Mouse (Mus musculus): ENCODE measurements around the gene Cnksr1. TPM values are rescaled to one million over a fixed set of nuclear protein-coding genes. Genes with fewer than 3 reads are reported as not detected.

Cnksr1 gene
- total RNA-seq, 4 experiments from 2014 or later, result 0.17 to 0.65 (median 0.46) TPM

- no peak for DNase-seq
Measured at GRCm38 (mm10) chr4:134202904-134203303, 35.3 kb downstream of the Cnksr1 start, which contains the start of gene Gm7534. Gm7534 (minus strand) TSS chr4:134203004.

- DNase-seq, result no peak
Measured at GRCm38 (mm10) chr4:134199371-134199770, 38.8 kb downstream of the Cnksr1 start.

GRCm38 (mm10) chr4:134186268-134186667 lies 51.9 kb downstream of the Cnksr1 start:
- DNase-seq, result no peak

- DNase-seq, result no peak
Measured at GRCm38 (mm10) chr4:134185569-134185968, 52.6 kb downstream of the Cnksr1 start.

- DNase-seq, result no peak
Measured at GRCm38 (mm10) chr4:134183711-134184110, 54.5 kb downstream of the Cnksr1 start.

- DNase-seq, result no peak
Measured at GRCm38 (mm10) chr4:134181825-134182224, 56.4 kb downstream of the Cnksr1 start.

GRCm38 (mm10) chr4:134181112-134181511 lies 57.1 kb downstream of the Cnksr1 start:
- no peak for DNase-seq

Other genes starting within 250 kb of the Cnksr1 start
- gene Dhdds, start 237.5 kb downstream of the Cnksr1 start, total RNA-seq (2022), result 10 to 100 TPM; 48.8 to 57.7 (median 57.0) TPM
- gene Lin28a, start 219.6 kb downstream of the Cnksr1 start, total RNA-seq (2022), result not detected
- under 1 TPM in 1 of 4 experiments, not detected in 3; 0.40 TPM for gene Zfp683, start 184.6 kb downstream of the Cnksr1 start, total RNA-seq (2022)
- not detected for gene Crybg2, start 177.6 kb downstream of the Cnksr1 start, total RNA-seq (2022)
- 10 to 100 TPM; 13.4 to 23.4 (median 19.6) TPM for gene Cd52, start 143.3 kb downstream of the Cnksr1 start, total RNA-seq (2022)
- gene Ubxn11, start 135.8 kb downstream of the Cnksr1 start, total RNA-seq (2022), result 10 to 100 TPM in 2 of 4 experiments, 1 to 10 TPM in 2; 6.0 to 21.7 (median 13.2) TPM
- 100 to 1,000 TPM in 2 of 4 experiments, 10 to 100 TPM in 2; 81.0 to 121 (median 98.4) TPM for gene Sh3bgrl3, start 109.6 kb downstream of the Cnksr1 start, total RNA-seq (2022)
- gene Cep85, start 51.3 kb downstream of the Cnksr1 start, total RNA-seq (2022), result 10 to 100 TPM; 11.4 to 31.1 (median 21.4) TPM
- not detected for gene Gm7534, start 35.4 kb downstream of the Cnksr1 start, total RNA-seq (2022)
- gene Catsper4, start 11.0 kb downstream of the Cnksr1 start, total RNA-seq (2022), result not detected
- not detected for gene E130218I03Rik, start 5.3 kb upstream of the Cnksr1 start, total RNA-seq (2022)
- gene Zfp593, start 7.2 kb upstream of the Cnksr1 start, total RNA-seq (2022), result 10 to 100 TPM; 10.4 to 11.6 (median 11.6) TPM
- gene Gm30191, start 8.5 kb upstream of the Cnksr1 start, total RNA-seq (2022), result not detected
- gene Grrp1, start 15.7 kb upstream of the Cnksr1 start, total RNA-seq (2022), result 10 to 100 TPM in 2 of 4 experiments, 1 to 10 TPM in 2; 9.5 to 12.5 (median 10.1) TPM
- 10 to 100 TPM; 13.0 to 20.0 (median 15.5) TPM for gene Pdik1l, start 49.5 kb upstream of the Cnksr1 start, total RNA-seq (2022)
- gene Trim63, start 76.7 kb upstream of the Cnksr1 start, total RNA-seq (2022), result not detected
- gene Slc30a2, start 104.8 kb upstream of the Cnksr1 start, total RNA-seq (2022), result 100 to 1,000 TPM in 2 of 4 experiments, 10 to 100 TPM in 2; 29.5 to 113 (median 69.5) TPM
- 10 to 100 TPM in 2 of 4 experiments, 1 to 10 TPM in 2; 3.3 to 15.4 (median 9.4) TPM for gene Extl1, start 145.5 kb upstream of the Cnksr1 start, total RNA-seq (2022)
- gene Pafah2, start 157.9 kb upstream of the Cnksr1 start, total RNA-seq (2022), result 10 to 100 TPM; 13.9 to 21.7 (median 19.0) TPM
- gene Stmn1, start 229.9 kb upstream of the Cnksr1 start, total RNA-seq (2022), result 10 to 100 TPM; 20.9 to 31.8 (median 30.0) TPM

Measured in adrenal gland, adult 8-10 months (tissue).